10 mouse cellular contexts compared by ENCODE assay signal in genomic region chr19:10239419-10239818, GRCm38 (mm10). TPM values are rescaled to one million over a fixed set of nuclear protein-coding genes. Genes with fewer than 3 reads are reported as not detected.
DNase-seq lines count a peak whose midpoint lies in the region; ATAC-seq and TF ChIP-seq lines count a peak whose summit lies in the region.
"Had no signal": no experiment of that assay in that cellular context is flagged by ENCODE, and none has a peak within 500 bp of the region (broad histone marks: within the 10 kb centered on the region; RNA-seq: fewer than 3 reads in every experiment).

No protein-coding gene starts in this region.

- no peak for DNase-seq in kidney, adult 2 months
- DNase-seq in ES-E14 (ENCODE audit: low read depth, low spot score), result no peak
- peak; percentile 45 for DNase-seq in embryonic facial prominence, embryonic 10.5 days (ENCODE audit: low spot score)
- no peak for DNase-seq in liver, embryonic 13.5 days
- no peak for DNase-seq in layer of hippocampus, adult 9-10 months (ENCODE audit: low spot score)
- no peak for DNase-seq in cerebellum, adult 2 months
- DNase-seq in left cerebral cortex, postnatal 14 days (ENCODE audit: low spot score in 2 of 2), result no peak
- DNase-seq: cerebellum, postnatal 25 days; midbrain, embryonic 14.5 days had no signal

- H3K27ac ChIP-seq in kidney, embryonic 16.5 days (ENCODE audit: low read length), result no peak overlapping the region
- no peak overlapping the region for H3K27ac ChIP-seq in kidney, adult 2 months (ENCODE audit: insufficient read depth, low read depth, low read length)
- 0 out of 2 replicates have a peak overlapping the region, but pooled peaks have one; percentile 52 for H3K27ac ChIP-seq in ES-E14 (ENCODE audit: insufficient read depth, low read depth, low read length, poor library complexity, severe bottlenecking)
- peak overlapping the region; percentile 85; the same call in 1 of the 2 replicates for H3K27ac ChIP-seq in embryonic facial prominence, embryonic 10.5 days (replicated peaks)
- H3K27ac ChIP-seq in liver, embryonic 13.5 days, result peak overlapping the region; percentile 41; the same call in 1 of the 2 replicates
- no peak overlapping the region for H3K27ac ChIP-seq in cerebellum, adult 2 months (ENCODE audit: insufficient read depth, low read length)

- H3K27me3 ChIP-seq in kidney, embryonic 16.5 days (ENCODE audit: insufficient read depth, low read length), result no peaks in the 10 kb centered on the region
- no peaks in the 10 kb centered on the region for H3K27me3 ChIP-seq in kidney, adult 2 months (replicated peaks; ENCODE audit: control insufficient read depth, insufficient read depth, low read length)
- H3K27me3 ChIP-seq in embryonic facial prominence, embryonic 10.5 days (replicated peaks; ENCODE audit: low read depth, poor library complexity, severe bottlenecking), result peaks cover 32% of the 10 kb centered on the region
- peaks cover 28% of the 10 kb centered on the region for H3K27me3 ChIP-seq in liver, embryonic 13.5 days
- H3K27me3 ChIP-seq in cerebellum, adult 2 months (ENCODE audit: control insufficient read depth, insufficient read depth, low read length), result no peaks in the 10 kb centered on the region; the same call in 1 of the 2 replicates

- no peak for TF ChIP-seq POLR2A in kidney, adult 2 months (IDR thresholded peaks at IDR 0.05; ENCODE audit: low read depth, low read length)
- no peak for TF ChIP-seq POLR2A in cerebellum, adult 2 months (IDR thresholded peaks at IDR 0.05; ENCODE audit: borderline replicate concordance, insufficient read depth, low read length)

- H3K9ac ChIP-seq in kidney, embryonic 16.5 days (replicated peaks; ENCODE audit: low read length), result no peak overlapping the region
- peak overlapping the region; percentile 88; the same call in 1 of the 2 replicates for H3K9ac ChIP-seq in ES-E14 (ENCODE audit: insufficient read depth, low read depth, low read length, poor library complexity, severe bottlenecking)
- H3K9ac ChIP-seq in liver, embryonic 13.5 days, result peak overlapping the region; percentile 72

- no peak for TF ChIP-seq CTCF in kidney, adult 2 months (conservative IDR thresholded peaks at IDR 0.05; ENCODE audit: insufficient read depth, insufficient read length, low read depth, low read length)
- TF ChIP-seq CTCF in cerebellum, adult 2 months (IDR thresholded peaks at IDR 0.05; ENCODE audit: borderline replicate concordance, insufficient read depth, low read depth, low read length), result no peak

- intact Hi-C loops in left cerebral cortex, postnatal 14 days (cut with DNase I), result no loop called here

- 56% methylated on average over 2 of the region's 2 CpGs for WGBS in kidney, embryonic 16.5 days
- 79% methylated on average over 2 of the region's 2 CpGs for WGBS in kidney, adult 2 months
- WGBS in embryonic facial prominence, embryonic 10.5 days, result 29% methylated on average over 2 of the region's 2 CpGs
- 30% methylated on average over 2 of the region's 2 CpGs for WGBS in liver, embryonic 13.5 days (ENCODE audit: insufficient replicate concordance)
- WGBS in cerebellum, adult 2 months, result 45% methylated on average over 2 of the region's 2 CpGs

- peak overlapping the region; percentile 61 for H3K4me2 ChIP-seq in kidney, embryonic 16.5 days (replicated peaks; ENCODE audit: low read depth, low read length)
- peak overlapping the region; percentile 77 for H3K4me2 ChIP-seq in liver, embryonic 13.5 days

- peaks cover 18% of the 10 kb centered on the region for H3K4me1 ChIP-seq in kidney, embryonic 16.5 days (ENCODE audit: insufficient read depth, low read length)
- no peaks in the 10 kb centered on the region; the same call in 1 of the 2 replicates for H3K4me1 ChIP-seq in kidney, adult 2 months (ENCODE audit: control insufficient read depth, insufficient read depth, low read length)
- peaks cover 11 to 35% of the 10 kb centered on the region in 2 experiments; a peak in 3 of 4 replicates for H3K4me1 ChIP-seq in ES-E14 (ENCODE audit: control insufficient read depth in 2 of 2, insufficient read depth in 2 of 2, low read length in 2 of 2, poor library complexity in 1 of 2)
- peaks cover 46% of the 10 kb centered on the region for H3K4me1 ChIP-seq in embryonic facial prominence, embryonic 10.5 days
- H3K4me1 ChIP-seq in liver, embryonic 13.5 days (replicated peaks), result peaks cover 51% of the 10 kb centered on the region
- no peaks in the 10 kb centered on the region; the same call in 1 of the 2 replicates for H3K4me1 ChIP-seq in cerebellum, adult 2 months (ENCODE audit: control insufficient read depth, insufficient read depth, low read length)

- no peak overlapping the region for H3K4me3 ChIP-seq in kidney, embryonic 16.5 days (ENCODE audit: low read length)
- H3K4me3 ChIP-seq in kidney, adult 2 months (ENCODE audit: insufficient read depth, low read depth, low read length), result no peak overlapping the region
- peak overlapping the region; percentile 61 to 89; a peak in 3 of 4 replicates for H3K4me3 ChIP-seq in ES-E14 (ENCODE audit: insufficient read depth in 1 of 2, low read depth in 1 of 2, low read length in 2 of 2, poor library complexity in 1 of 2, severe bottlenecking in 1 of 2)
- peak overlapping the region; percentile 69 for H3K4me3 ChIP-seq in embryonic facial prominence, embryonic 10.5 days
- H3K4me3 ChIP-seq in liver, embryonic 13.5 days (replicated peaks), result peak overlapping the region; percentile 60
- H3K4me3 ChIP-seq in cerebellum, adult 2 months (replicated peaks; ENCODE audit: insufficient read depth, low read depth, low read length), result no peak overlapping the region

- no peak for ATAC-seq in kidney, embryonic 16.5 days (ENCODE audit: low FRiP score, low TSS enrichment)
- ATAC-seq in liver, embryonic 13.5 days (ENCODE audit: low read depth), result no peak

- H3K36me3 ChIP-seq in kidney, embryonic 16.5 days (ENCODE audit: insufficient read depth, low read length), result no peaks in the 10 kb centered on the region
- no peaks in the 10 kb centered on the region for H3K36me3 ChIP-seq in kidney, adult 2 months (ENCODE audit: control insufficient read depth, insufficient read depth, low read length)
- peaks cover under 1% of the 10 kb centered on the region; the same call in 1 of the 2 replicates for H3K36me3 ChIP-seq in ES-E14 (ENCODE audit: control insufficient read depth, insufficient read depth, low read length, poor library complexity, severe bottlenecking)
- no peaks in the 10 kb centered on the region for H3K36me3 ChIP-seq in embryonic facial prominence, embryonic 10.5 days (replicated peaks)
- H3K36me3 ChIP-seq in liver, embryonic 13.5 days, result no peaks in the 10 kb centered on the region

- in situ Hi-C loops in ES-E14 (cut with MboI; ENCODE audit: low sequenced_read_pairs in 2 of 2, unreplicated experiment in 2 of 2), result no loop called here

- H3K9me3 ChIP-seq in kidney, embryonic 16.5 days (ENCODE audit: low read length), result no peaks in the 10 kb centered on the region
- no peaks in the 10 kb centered on the region for H3K9me3 ChIP-seq in ES-E14 (ENCODE audit: control insufficient read depth, insufficient read depth, low read depth, low read length)
- H3K9me3 ChIP-seq in embryonic facial prominence, embryonic 10.5 days, result no peaks in the 10 kb centered on the region
- no peaks in the 10 kb centered on the region for H3K9me3 ChIP-seq in liver, embryonic 13.5 days (replicated peaks)

TF ChIP-seq in ES-E14, 5 proteins besides CTCF, POLR2A, EP300 and RAD21:
- TF ChIP-seq ZNF384 (IDR thresholded peaks at IDR 0.05; ENCODE audit: low read depth, low read length), result no peak
- TF ChIP-seq CHD2 (IDR thresholded peaks at IDR 0.05; ENCODE audit: low read depth, low read length), result no peak
- no peak for TF ChIP-seq MAFK (IDR thresholded peaks at IDR 0.05; ENCODE audit: insufficient read depth, low read depth, low read length)
- TF ChIP-seq HCFC1 (IDR thresholded peaks at IDR 0.05; ENCODE audit: borderline replicate concordance, insufficient read depth, low read length), result no peak
- TF ChIP-seq ZC3H11A (IDR thresholded peaks at IDR 0.05; ENCODE audit: borderline replicate concordance, low read depth, low read length), result no peak

RNA-seq across cellular contexts. Expression of gene Myrf, which starts 1.1 kb away (rescaled TPM):
- polyA plus RNA-seq in kidney, embryonic 16.5 days (2015; fragmentation: Nextera tagmentation; extraction: Ambion mirVana), result 3.9 and 4.2 TPM in 2 replicates
- 18.8 and 24.5 TPM in 2 replicates for polyA plus RNA-seq in kidney, adult 2 months (2012; rRNA removed)
- 35.9 and 58.1 TPM in 2 replicates for total RNA-seq in ES-E14 (2012; rRNA removed)
- polyA plus RNA-seq in embryonic facial prominence, embryonic 10.5 days (2016; fragmentation: Nextera tagmentation; extraction: Ambion mirVana), result 4.2 TPM in 2 replicates
- polyA plus RNA-seq in liver, embryonic 13.5 days (2015; fragmentation: Nextera tagmentation; extraction: Ambion mirVana), result 3.2 and 3.4 TPM in 2 replicates
- 35.0 and 43.1 TPM in 2 replicates for polyA plus RNA-seq in cerebellum, adult 2 months (2012; rRNA removed)
- total RNA-seq in left cerebral cortex, postnatal 14 days (2021), result 10 to 100 TPM in 1 of 2 experiments, 1 to 10 TPM in 1; 9.9 to 16.0 TPM

RNA-seq across cellular contexts. Expression of gene Fen1, which starts 35.5 kb away (rescaled TPM):
- 103 and 107 TPM in 2 replicates for polyA plus RNA-seq in kidney, embryonic 16.5 days (2015; fragmentation: Nextera tagmentation; extraction: Ambion mirVana)
- polyA plus RNA-seq in kidney, adult 2 months (2012; rRNA removed), result 4.8 and 4.9 TPM in 2 replicates
- total RNA-seq in ES-E14 (2012; rRNA removed), result 110 and 113 TPM in 2 replicates
- polyA plus RNA-seq in embryonic facial prominence, embryonic 10.5 days (2016; fragmentation: Nextera tagmentation; extraction: Ambion mirVana), result 183 and 199 TPM in 2 replicates
- 190 and 208 TPM in 2 replicates for polyA plus RNA-seq in liver, embryonic 13.5 days (2015; fragmentation: Nextera tagmentation; extraction: Ambion mirVana)
- 19.9 and 20.2 TPM in 2 replicates for polyA plus RNA-seq in cerebellum, adult 2 months (2012; rRNA removed)
- total RNA-seq in left cerebral cortex, postnatal 14 days (2021), result 1 to 10 TPM; 7.3 to 9.2 TPM

RNA-seq across cellular contexts. Expression of gene Tmem258, which starts 35.6 kb away (rescaled TPM):
- 430 and 433 TPM in 2 replicates for polyA plus RNA-seq in kidney, embryonic 16.5 days (2015; fragmentation: Nextera tagmentation; extraction: Ambion mirVana)
- 123 and 135 TPM in 2 replicates for polyA plus RNA-seq in kidney, adult 2 months (2012; rRNA removed)
- 440 and 455 TPM in 2 replicates for total RNA-seq in ES-E14 (2012; rRNA removed)
- polyA plus RNA-seq in embryonic facial prominence, embryonic 10.5 days (2016; fragmentation: Nextera tagmentation; extraction: Ambion mirVana), result 379 and 394 TPM in 2 replicates
- polyA plus RNA-seq in liver, embryonic 13.5 days (2015; fragmentation: Nextera tagmentation; extraction: Ambion mirVana), result 332 and 375 TPM in 2 replicates
- 59.2 and 65.5 TPM in 2 replicates for polyA plus RNA-seq in cerebellum, adult 2 months (2012; rRNA removed)
- total RNA-seq in left cerebral cortex, postnatal 14 days (2021), result 10 to 100 TPM; 84.1 to 88.2 TPM

RNA-seq across cellular contexts. Expression of gene Fads1, which starts 56.7 kb away (rescaled TPM):
- 95.4 and 100 TPM in 2 replicates for polyA plus RNA-seq in kidney, embryonic 16.5 days (2015; fragmentation: Nextera tagmentation; extraction: Ambion mirVana)
- polyA plus RNA-seq in kidney, adult 2 months (2012; rRNA removed), result 87.4 and 88.4 TPM in 2 replicates
- 47.4 and 74.0 TPM in 2 replicates for total RNA-seq in ES-E14 (2012; rRNA removed)
- polyA plus RNA-seq in embryonic facial prominence, embryonic 10.5 days (2016; fragmentation: Nextera tagmentation; extraction: Ambion mirVana), result 151 and 156 TPM in 2 replicates
- polyA plus RNA-seq in liver, embryonic 13.5 days (2015; fragmentation: Nextera tagmentation; extraction: Ambion mirVana), result 60.2 and 77.5 TPM in 2 replicates
- polyA plus RNA-seq in cerebellum, adult 2 months (2012; rRNA removed), result 141 and 161 TPM in 2 replicates
- 100 to 1,000 TPM; 155 to 165 TPM for total RNA-seq in left cerebral cortex, postnatal 14 days (2021)

Comparison
In these comparisons a context has a peak if more than half of its experiments do, and no peak if none do; other contexts are left out.
1. H3K27ac ChIP-seq: peak in ES-E14 (single experiment), embryonic facial prominence, embryonic 10.5 days (single experiment) and liver, embryonic 13.5 days (single experiment); none in kidney, embryonic 16.5 days (single experiment), kidney, adult 2 months (single experiment) and cerebellum, adult 2 months (single experiment).
2. H3K4me3 ChIP-seq: peak in ES-E14 (2 of 2), embryonic facial prominence, embryonic 10.5 days (single experiment) and liver, embryonic 13.5 days (single experiment); none in kidney, embryonic 16.5 days (single experiment), kidney, adult 2 months (single experiment) and cerebellum, adult 2 months (single experiment).